Mouse (Mus musculus) stomach, postnatal 0 days (tissue): ENCODE results near the gene Lpar3. TPM values are rescaled to one million over a fixed set of nuclear protein-coding genes. Genes with fewer than 3 reads are reported as not detected.

ENCODE experiments used
- ATAC-seq: fragments of 200-750 bp; cut with Nextera tagmentation; 2 replicates; pipeline ENCODE4 v1.8.0; 2017; ENCODE audit not compliant: low FRiP score, low TSS enrichment
- DNase-seq: peaks from one replicate; pipeline ENCODE4 v3.0.0-alpha.2; 2016; ENCODE audit warnings: low spot score
- H3K27ac ChIP-seq: fragments of 300-500 bp; sonication (generic); replicated peaks from 2 replicates; pipeline ENCODE4 v1.5.1; 2014; ENCODE audit warnings: mild to moderate bottlenecking, control low read depth
- H3K27me3 ChIP-seq: fragments of 300-500 bp; sonication (generic); 2 replicates; pipeline ENCODE4 v1.6.1; 2014; ENCODE audit warnings: low read length; ENCODE audit not compliant: control insufficient read depth, insufficient read depth
- H3K36me3 ChIP-seq: fragments of 300-500 bp; sonication (generic); 2 replicates; pipeline ENCODE4 v1.6.1; 2014; ENCODE audit warnings: low read length, mixed read lengths; ENCODE audit not compliant: control insufficient read depth, insufficient read depth
- H3K4me1 ChIP-seq: fragments of 300-500 bp; sonication (generic); replicated peaks from 2 replicates; pipeline ENCODE4 v1.6.1; 2014; ENCODE audit warnings: antibody characterized with exemption; ENCODE audit not compliant: control insufficient read depth, insufficient read depth
- H3K4me2 ChIP-seq: fragments of 300-500 bp; sonication (generic); replicated peaks from 2 replicates; pipeline ENCODE4 v1.6.1; 2014; ENCODE audit warnings: low read depth, mild to moderate bottlenecking, control low read depth, moderate library complexity
- H3K4me3 ChIP-seq: fragments of 300-500 bp; sonication (generic); 2 replicates; pipeline ENCODE4 v1.5.1; 2014; ENCODE audit warnings: low read depth, low read length, control low read depth
- H3K9ac ChIP-seq: fragments of 300-500 bp; sonication (generic); 2 replicates; pipeline ENCODE4 v1.6.1; 2014; ENCODE audit warnings: mild to moderate bottlenecking, low read length, control low read depth, mixed read lengths
- H3K9me3 ChIP-seq: fragments of 300-500 bp; sonication (generic); 2 replicates; pipeline ENCODE4 v1.6.1; 2016; ENCODE audit warnings: low read length; ENCODE audit not compliant: control insufficient read depth
- CTCF ChIP-seq: IDR thresholded peaks from 2 replicates; pipeline ENCODE4 v1.5.1; 2016; ENCODE audit warnings: antibody characterized with exemption, low read depth, mild to moderate bottlenecking, moderate library complexity
- EP300 ChIP-seq: optimal IDR thresholded peaks from 2 replicates; pipeline ENCODE3; 2016; ENCODE audit warnings: antibody characterized with exemption
- WGBS: fragments of 180-500 bp; shearing (Covaris S2); extraction: QIAGEN DNeasy Blood & Tissue Kit; methylation state at CpG from one replicate; pipeline ENCODE4 v1.1.7; 2014; 5-methylcytosine and 5-hydroxymethylcytosine counted together
- polyA plus RNA-seq: library from polyadenylated mRNA; unstranded; fragments of >200 nt; fragmentation: Nextera tagmentation; extraction: Ambion mirVana; gene quantifications from 2 replicates; pipeline ENCODE4 v1.2.1, GENCODE M21; 2015

Gene Lpar3
- polyA plus RNA-seq, 1 experiment from 2014 or later: 0.38 TPM

DNA sequence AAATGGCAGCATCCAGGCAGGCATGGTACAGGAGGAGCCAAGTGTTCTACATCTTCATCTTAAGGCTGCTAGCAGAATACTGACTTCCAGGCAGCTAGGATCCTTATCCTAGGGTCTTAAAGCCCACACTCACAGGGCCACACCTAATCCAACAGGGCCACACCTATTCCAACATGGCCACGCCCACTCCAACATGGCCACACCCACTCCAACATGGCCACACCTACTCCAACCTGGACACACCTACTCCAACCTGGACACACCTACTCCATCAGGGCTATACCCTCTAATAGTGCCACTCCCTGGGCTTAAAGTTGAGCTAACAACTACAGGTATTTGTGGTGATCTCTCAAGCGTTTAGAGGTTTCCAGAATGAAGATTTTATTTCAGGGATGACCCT lies 40.4 kb upstream of the Lpar3 start:
- H3K27ac ChIP-seq: no peak overlapping the region
- TF ChIP-seq EP300 (no peak), CTCF (no peak)
- H3K4me2 ChIP-seq: no peak overlapping the region
- no peaks in the 10 kb centered on the region for H3K4me1 ChIP-seq
- WGBS: 35% methylated on average over 2 of the region's 2 CpGs
- no peaks in the 10 kb centered on the region for H3K27me3 ChIP-seq
- no peaks in the 10 kb centered on the region for H3K9me3 ChIP-seq
- no peaks in the 10 kb centered on the region for H3K36me3 ChIP-seq
- DNase-seq: peak; percentile 44
- H3K9ac ChIP-seq: no peak overlapping the region
- peak; percentile 25; the same call in 1 of the 2 replicates for ATAC-seq
- H3K4me3 ChIP-seq: no peak overlapping the region

DNA sequence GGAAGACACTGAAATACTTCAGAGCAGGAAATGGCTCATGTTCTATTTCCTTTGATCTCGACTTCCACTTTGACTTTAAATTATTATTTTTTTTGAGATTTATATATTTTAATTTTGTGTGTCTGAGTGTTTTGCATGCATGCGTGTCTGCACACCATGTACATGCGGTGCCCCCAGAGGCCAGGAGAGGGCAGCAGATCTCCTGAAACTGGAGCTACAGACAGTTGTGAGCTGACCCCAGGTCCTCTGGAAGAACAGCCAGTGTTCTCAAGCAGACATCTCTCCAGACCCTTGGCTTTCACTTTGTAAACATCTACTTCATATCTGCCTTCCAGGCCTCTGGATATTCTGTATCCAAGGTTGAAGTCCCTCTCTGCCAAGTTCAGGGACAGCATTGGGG lies 39.8 kb upstream of the Lpar3 start:
- Histone ChIP-seq H3K4me1 (no peaks in the 10 kb centered on the region), H3K27me3 (no peaks in the 10 kb centered on the region), H3K27ac (no peak overlapping the region), H3K4me2 (no peak overlapping the region), H3K36me3 (no peaks in the 10 kb centered on the region), H3K9me3 (no peaks in the 10 kb centered on the region), H3K4me3 (no peak overlapping the region), H3K9ac (no peak overlapping the region)
- DNase-seq: peak; percentile 66
- TF ChIP-seq CTCF (peak; percentile 77), EP300 (no peak)
- ATAC-seq: no peak
- WGBS: 38% methylated on average over 3 of the region's 3 CpGs

DNA sequence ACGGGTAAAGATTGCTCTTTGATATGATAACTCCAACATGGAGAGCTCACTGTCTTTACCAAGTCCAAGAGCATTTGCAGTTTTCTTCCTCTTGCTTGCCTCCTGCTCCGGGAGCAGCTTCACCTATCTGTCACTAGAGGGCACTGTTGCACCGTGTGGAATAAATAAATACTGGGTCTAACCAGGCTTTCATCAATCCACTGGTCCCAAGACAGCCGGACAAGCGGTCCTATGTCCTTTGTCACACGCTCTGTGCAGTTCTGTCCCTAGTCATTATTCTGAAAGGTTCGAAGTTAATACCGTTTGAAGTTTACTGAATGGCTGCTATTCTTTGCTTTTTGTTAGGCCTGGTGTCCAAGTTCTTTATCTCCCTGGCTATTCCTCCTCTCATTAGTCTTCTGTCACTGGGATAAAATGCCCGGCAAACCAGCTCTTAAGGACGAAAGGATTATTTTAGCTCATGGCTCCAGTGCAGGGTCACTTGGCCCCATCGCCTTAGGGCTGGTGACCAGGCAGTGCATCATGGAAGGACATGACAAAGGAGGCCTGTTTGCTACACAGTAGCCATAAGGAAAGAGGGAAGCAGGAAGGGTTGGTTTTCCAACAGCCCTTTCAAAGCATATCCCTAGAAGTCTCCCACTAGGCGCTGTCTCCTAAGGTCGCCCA lies 35.6 kb upstream of the Lpar3 start:
- Histone ChIP-seq H3K4me1 (no peaks in the 10 kb centered on the region), H3K4me3 (no peak overlapping the region), H3K27me3 (no peaks in the 10 kb centered on the region), H3K4me2 (no peak overlapping the region), H3K9ac (no peak overlapping the region), H3K36me3 (no peaks in the 10 kb centered on the region), H3K27ac (no peak overlapping the region), H3K9me3 (no peaks in the 10 kb centered on the region)
- peak; percentile 65 for DNase-seq
- WGBS: 19% methylated on average over 13 of the region's 13 CpGs
- peak; percentile 98 for TF ChIP-seq CTCF
- TF ChIP-seq EP300: no peak
- ATAC-seq: peak; percentile 51

DNA sequence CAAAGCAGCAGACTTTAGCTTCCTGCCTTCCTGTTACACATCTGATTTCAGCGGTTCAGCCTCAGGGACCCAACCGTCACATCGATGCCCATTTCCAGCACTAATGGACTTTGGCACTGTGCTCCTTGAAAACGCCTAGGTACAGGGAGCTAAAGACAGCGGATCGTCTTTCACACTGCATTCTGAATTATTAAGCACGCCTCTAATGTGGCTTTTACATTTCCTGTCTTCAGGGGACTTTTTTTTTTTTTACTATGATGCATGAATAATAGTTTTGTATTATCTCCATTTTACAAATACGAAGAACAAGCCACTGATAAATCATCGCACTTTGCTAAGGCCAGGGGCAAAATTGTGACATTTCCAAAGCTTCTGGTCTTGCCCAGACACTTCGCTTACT lies 34.7 kb upstream of the Lpar3 start:
- 72% methylated on average over 10 of the region's 10 CpGs for WGBS
- TF ChIP-seq CTCF: no peak
- TF ChIP-seq EP300: no peak
- H3K27me3 ChIP-seq: no peaks in the 10 kb centered on the region
- no peaks in the 10 kb centered on the region for H3K9me3 ChIP-seq
- no peak for DNase-seq
- no peak overlapping the region for H3K9ac ChIP-seq
- no peak overlapping the region for H3K4me2 ChIP-seq
- no peaks in the 10 kb centered on the region for H3K4me1 ChIP-seq
- H3K27ac ChIP-seq: no peak overlapping the region
- no peaks in the 10 kb centered on the region for H3K36me3 ChIP-seq
- ATAC-seq: no peak
- no peak overlapping the region for H3K4me3 ChIP-seq

DNA sequence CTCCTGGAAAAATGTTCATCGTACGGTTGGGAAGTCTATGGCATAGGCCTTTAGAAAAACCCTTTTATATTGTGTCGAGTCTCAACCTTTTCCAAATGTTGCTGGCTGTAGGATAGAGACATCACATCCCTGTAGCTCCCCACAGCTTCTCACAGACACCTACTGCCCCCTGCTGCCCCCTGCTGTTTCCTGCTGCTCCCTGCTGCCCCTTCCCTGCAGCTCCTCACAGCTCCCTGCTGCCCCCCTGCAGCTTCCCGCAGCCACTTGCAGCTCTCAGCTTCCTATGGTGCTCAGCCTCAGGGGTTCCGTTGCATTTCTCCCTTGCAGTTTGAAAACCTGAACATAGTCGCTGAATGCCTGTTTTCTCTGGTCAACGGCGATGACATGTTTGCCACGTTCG lies 30.8 kb upstream of the Lpar3 start:
- no peaks in the 10 kb centered on the region for H3K4me1 ChIP-seq

DNA sequence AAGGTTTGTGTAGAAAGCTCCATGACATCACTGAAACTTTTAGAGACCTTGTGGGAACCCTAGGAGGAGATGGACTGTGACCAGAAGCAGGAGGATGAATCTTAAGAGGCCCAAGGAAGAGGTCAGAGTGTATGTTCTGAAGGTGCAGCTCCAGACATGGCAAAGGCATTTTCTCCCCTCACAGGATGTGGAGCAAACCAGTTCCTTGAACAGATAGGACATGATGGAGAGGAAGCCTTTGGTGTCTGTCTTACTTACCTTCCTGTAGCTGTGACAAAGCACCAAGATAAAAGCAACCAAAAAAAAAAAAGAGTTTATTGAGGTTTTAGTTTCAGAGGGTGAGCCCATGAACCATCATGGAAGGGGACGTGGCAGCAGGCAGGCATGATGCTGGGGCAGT lies 28.3 kb upstream of the Lpar3 start:
- no peak overlapping the region for H3K9ac ChIP-seq
- H3K4me3 ChIP-seq: no peak overlapping the region
- H3K9me3 ChIP-seq: no peaks in the 10 kb centered on the region
- H3K4me2 ChIP-seq: no peak overlapping the region
- H3K36me3 ChIP-seq: no peaks in the 10 kb centered on the region
- no peak for ATAC-seq
- H3K27ac ChIP-seq: no peak overlapping the region
- H3K4me1 ChIP-seq: no peaks in the 10 kb centered on the region
- no peak for DNase-seq
- TF ChIP-seq CTCF: no peak
- no peak for TF ChIP-seq EP300
- WGBS: 88% methylated on average over 1 of the region's 1 CpGs
- H3K27me3 ChIP-seq: no peaks in the 10 kb centered on the region

More for the DNA sequence above, 30.8 kb upstream of the Lpar3 start:
- no peak overlapping the region for H3K4me3 ChIP-seq
- H3K4me2 ChIP-seq: no peak overlapping the region
- no peaks in the 10 kb centered on the region for H3K36me3 ChIP-seq
- WGBS: 72% methylated on average over 10 of the region's 10 CpGs
- no peaks in the 10 kb centered on the region for H3K9me3 ChIP-seq
- no peak overlapping the region for H3K27ac ChIP-seq
- no peak for TF ChIP-seq EP300
- TF ChIP-seq CTCF: peak; percentile 34; the same call in 1 of the 2 replicates
- no peaks in the 10 kb centered on the region for H3K27me3 ChIP-seq
- no peak for DNase-seq
- ATAC-seq: no peak
- H3K9ac ChIP-seq: no peak overlapping the region
